Mouse (Mus musculus) adipocyte (in vitro differentiated cells): ENCODE measurements at regions not wholly inside any gene's neighbourhood (a gene's known extent, or its start where the extent isn't known, plus 50 kb on each side); places are given as distances from the start of the nearest gene placed in this dataset.
A peak's percentile ranks its signal among the peaks of the same experiment; 100 is the strongest.

Experiments
- DNase-seq: peaks from one replicate; pipeline ENCODE4 v3.0.0-alpha.2; 2016; ENCODE audit warnings: low spot score

DNA sequence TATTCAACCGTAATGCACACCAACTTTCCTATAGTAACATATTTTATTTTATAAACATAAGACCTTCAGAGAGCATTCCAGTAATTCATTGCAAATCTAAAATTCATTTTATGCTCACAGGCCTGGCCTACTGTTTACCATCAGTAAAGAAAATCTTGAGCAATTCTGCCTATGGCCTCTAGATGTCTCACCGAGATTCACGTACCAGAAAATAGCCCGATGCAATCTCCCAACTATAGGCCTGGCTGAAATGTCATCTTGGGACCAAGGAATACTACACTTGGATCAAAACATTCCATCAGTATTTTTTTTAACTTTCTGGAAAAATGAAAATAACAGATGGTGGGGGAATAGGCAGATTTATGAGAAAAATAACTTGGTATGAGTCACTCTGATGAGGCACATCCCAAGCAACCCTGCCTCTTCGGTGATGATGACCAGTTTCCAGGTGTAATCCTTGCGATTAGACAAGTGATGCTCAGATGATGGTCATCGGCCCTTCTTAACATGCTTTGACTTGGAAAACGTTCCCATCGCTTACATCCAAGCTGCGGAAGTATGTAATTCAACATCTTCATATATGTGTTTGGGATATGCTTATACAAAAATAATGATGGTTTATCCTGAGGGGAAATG lies 439.9 kb downstream of the Nyap2 start:
- peak; percentile 69 for DNase-seq

DNA sequence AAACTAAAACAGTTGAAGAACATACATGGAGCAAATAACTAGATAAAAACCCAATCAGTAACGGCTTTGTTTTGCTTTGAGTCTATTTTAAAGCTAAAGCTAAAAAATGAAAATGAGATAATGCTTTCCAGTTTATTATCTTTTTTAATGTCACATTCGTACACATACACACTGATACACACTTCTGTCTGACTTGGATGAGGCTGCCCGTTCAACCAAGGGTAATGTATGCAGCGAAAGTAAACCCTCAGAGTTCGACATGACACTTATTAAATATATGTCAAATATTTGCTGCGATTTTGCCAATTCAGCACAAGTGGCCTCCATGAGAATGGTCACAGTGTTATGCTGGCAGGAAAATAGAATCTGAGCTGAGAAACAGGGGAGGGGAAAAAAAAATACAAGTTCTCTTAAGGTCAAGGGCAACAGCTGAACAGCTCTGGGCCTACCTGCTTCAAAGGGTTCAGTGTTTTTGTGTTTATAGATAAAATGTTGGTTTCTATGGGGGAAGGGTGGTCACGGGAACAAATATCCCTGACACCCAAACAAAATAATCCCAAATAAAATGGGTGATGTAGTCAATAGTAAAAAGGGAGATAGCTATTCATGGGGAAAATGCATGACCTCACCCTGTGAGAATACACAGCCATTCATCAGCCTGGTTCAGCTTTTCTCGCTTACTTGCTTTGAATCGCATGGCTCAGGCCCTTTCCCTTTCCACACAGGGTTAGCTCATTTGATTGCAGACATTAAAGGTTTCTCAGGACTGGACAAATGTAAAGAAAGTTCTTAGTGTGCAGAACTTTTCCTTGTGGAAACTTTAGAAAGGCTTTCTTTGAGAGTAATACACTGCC lies 443.9 kb downstream of the Nyap2 start:
- no peak for DNase-seq

DNA sequence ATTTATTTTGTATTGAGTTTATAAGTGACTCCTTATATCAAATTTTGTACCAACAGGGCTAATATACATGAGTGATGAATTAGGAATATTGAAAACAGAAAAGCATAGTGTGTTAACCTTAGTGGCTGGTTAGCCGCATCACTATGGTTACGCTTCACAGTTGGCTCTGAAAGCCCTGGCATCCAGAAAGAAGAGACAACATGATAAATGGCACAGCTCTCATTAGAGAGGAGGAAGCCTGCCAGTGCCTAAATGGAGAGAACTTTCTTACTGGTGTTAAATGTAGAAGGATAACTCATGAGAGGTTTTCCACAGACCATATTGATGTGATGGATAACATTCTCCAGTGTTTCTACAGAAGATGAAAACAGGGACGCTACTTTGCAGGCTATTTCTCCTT lies 446.2 kb downstream of the Nyap2 start:
- peak; percentile 18 for DNase-seq

- DNase-seq: peak; percentile 12
These were observed 449.1 kb downstream of the Nyap2 start for GRCm38 (mm10) chr1:81525821-81526220.

DNA sequence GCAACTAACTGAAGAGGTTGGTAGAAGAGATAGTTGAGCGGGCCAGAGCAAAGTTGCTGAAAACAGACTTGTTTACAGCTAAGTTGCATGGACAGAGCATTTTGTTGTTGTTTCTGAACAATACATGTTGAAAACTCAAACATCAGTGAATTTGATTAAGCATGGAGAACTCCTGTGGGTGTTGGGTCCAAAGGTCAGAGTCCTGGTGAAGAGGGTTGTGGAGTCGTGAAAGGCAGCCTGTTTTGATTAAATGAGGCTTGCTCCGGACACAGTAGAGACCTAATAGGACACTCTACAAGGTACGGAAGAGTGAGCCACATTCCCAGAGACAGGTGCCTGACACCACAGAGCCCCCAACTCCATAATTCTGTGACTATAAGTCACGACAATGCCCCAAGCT lies 461.1 kb downstream of the Nyap2 start:
- no peak for DNase-seq

DNA sequence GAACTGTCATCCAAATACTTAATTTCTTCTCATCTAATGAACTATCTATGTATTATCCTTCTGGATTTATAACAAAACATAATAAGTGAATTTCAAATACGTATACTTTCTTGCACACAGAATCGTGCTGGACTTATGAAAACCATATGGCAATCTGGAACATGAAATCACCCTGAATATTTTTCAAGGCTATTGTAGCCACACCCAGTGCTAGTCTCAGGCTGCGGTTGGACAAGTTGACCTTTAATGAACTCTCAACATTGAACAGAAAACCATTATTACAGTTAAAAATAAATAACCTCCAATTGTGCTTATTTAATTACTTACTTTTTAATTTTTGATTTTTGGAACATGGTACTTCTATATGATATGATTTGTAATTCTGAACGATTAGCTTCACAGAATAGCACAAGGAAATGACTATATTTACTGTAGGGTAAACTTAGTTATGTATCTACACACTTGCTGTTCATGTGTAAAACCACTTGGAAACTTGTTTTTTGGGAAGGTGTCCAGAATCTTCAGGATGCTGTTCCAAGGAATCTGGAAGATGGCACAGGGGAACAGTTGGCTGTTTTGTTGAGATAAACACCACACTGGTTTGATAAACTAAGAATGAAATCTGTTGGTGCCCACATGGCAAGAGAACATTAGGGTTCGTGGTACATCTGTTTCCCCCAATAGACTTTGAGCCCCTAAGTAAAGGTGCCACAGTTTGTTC lies 463.0 kb downstream of the Nyap2 start:
- peak; percentile 33 for DNase-seq

DNA sequence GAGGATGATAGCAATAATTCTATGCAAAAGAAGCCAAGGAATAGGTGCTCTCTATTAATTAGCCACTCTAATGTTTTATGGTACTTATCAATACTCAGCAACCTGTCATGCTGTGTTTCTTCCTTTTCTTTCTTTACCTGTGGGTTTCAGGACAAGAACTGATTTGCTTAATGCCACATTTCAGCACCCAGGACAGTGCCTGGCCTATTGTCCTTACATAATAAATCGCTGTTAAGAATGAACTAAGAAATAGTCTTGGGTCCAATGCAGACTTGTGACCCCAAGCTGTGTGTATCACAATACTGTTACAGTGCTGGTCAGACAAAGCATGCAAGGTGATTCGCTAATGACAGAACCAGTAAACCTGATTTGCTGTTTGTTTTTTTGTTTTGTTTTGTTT lies 472.2 kb downstream of the Nyap2 start:
- peak; percentile 57 for DNase-seq

- no peak for DNase-seq
These were observed 473.0 kb downstream of the Nyap2 start for GRCm38 (mm10) chr1:81549706-81550105.

DNA sequence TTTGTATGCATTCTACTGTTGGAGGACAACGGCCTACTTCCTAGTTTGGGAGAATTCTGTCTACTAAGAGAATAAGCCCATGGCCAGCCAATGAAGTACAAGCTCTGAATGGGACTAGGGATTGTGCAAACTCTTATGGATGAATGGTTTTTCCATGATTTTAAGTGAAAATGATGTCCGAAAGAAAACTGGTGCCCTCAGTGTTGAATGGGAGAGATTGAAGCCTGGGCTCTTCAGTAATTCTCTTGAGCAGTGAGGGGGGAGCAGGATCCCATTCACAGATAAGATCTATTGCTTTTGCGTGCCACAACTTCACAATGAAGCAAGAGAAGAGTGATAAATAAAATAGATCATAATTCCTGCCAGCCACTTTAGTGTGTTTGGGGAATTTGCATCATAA lies 476.0 kb downstream of the Nyap2 start:
- no peak for DNase-seq

- no peak for DNase-seq
These were observed 500.4 kb downstream of the Nyap2 start for GRCm38 (mm10) chr1:81576965-81577664.

- no peak for DNase-seq
These were observed 501.0 kb downstream of the Nyap2 start for GRCm38 (mm10) chr1:81577665-81578201.

DNA sequence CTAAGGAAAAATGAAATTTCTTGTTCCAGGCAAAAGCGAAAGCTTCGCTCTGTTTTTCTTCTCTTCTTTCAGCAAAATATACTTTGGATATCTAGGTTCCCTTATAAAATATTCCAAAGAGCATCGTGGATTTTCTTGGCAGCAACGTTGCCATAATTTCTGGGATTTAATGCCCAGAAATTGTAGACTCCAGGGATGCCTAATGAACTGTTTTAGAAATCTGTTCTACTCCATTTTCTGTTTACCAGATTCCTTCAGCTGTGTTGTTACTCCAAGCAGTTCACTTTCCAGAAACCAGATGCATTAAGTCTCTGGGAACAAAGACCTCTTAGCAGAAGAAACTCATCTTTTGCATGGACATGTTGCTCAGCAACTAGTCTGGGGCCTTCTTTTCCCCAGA lies 504.5 kb downstream of the Nyap2 start:
- DNase-seq: no peak

- DNase-seq: no peak
These were observed 511.1 kb downstream of the Nyap2 start for GRCm38 (mm10) chr1:81587780-81588307.

DNA sequence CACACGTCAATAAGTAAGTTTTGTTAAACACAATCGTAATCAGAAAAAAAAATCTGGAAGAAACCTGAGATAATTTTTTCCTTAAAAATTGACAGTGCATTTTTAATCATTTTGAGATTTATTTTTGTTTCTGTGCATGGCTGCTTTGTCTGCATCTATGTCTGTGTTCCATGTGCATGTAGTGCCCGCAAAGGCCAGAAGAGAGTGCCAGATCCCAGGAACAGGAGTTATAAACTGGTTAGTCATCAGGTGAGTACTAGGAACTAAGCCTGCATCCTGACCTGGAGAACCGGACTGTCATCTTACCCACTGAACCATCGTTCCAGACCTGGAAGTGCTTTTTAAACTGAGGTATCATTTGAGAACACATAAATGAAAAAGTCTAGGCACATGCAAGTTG lies 514.9 kb downstream of the Nyap2 start:
- DNase-seq: no peak

DNA sequence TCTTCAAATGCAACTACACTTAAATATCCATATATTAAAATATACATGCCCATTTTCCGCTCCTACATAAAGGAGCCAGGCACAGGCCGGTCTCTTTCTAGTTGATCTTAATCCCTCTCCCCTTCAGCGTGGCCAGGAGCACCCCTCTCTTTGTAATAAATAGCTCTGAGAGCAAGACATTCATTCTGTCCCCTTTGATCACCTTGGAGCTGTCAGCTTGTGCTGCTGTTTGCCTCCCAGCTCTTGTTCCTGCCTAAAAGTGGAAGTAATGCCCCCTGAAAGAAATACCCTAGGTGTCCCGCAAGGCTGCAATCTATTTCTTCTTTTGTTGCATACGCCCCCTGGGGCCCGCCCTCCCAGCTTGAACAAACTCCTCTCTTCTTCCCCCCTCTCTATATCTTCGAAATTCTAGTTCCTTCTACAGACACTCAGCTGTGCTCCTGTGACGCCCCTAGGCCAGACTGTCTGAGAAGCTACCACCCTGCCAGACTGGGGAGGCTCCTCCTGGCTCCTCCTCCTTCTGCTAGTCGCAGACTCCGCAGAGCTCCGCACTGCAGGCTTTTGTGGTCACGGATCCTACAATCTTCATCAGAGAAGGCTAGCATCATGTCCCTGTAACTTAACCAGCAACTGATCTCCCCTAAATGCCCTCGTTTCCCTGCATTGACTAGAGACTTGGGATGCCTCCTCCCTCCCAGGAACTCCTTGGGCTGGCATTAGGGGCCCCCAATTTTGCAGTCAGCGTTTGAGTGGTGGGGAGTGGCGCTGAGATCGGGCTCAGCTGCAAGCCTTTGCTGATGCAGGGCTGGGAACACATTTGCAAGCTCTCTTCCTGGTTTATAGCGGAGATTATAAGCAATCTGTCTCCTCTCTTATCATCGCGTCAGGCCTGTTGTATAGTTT lies 516.8 kb downstream of the Nyap2 start:
- no peak for DNase-seq

- DNase-seq: no peak
These were observed 517.4 kb downstream of the Nyap2 start for GRCm38 (mm10) chr1:81594183-81594515.

DNA sequence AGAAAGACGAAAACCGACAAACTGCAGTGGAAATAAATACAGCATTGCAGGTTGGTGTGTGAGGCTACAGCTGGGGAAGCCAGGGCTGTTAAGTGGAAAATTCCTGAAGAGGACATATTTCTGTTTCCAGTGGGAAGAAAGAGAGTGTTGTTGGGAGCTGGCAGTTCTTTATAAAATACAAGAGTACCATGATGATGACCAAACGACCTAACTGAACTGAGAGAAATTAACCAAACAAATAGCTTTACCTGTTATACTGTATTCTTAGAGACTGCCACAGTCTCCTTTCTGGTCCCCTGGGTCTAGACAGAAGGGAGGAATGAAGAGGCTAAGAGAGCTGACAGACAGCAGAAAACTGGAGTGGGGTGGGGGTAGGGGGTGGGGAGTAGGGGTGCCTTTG lies 517.9 kb downstream of the Nyap2 start:
- DNase-seq: no peak

DNA sequence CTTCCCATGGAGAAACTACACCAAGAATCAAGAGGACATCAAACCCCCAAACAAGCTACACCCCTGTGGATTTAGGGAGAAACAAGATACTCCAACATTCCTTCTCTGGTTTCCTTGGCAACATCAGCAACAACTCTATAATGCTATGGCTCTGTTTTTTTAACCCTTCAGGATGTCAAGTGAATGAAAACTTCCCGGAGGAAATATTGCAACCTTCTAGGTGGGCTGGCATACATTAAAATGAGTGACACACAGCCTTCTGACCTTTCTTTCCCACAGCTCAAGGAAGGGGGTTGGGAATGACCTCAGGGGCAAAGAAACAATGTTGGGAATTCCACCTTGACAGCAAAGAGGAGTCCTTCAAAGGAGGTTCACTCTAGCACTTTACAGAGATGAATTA lies 532.0 kb downstream of the Nyap2 start:
- no peak for DNase-seq

- DNase-seq: no peak
These were observed 542.1 kb downstream of the Nyap2 start for GRCm38 (mm10) chr1:81618880-81619279.

- DNase-seq: no peak
These were observed 547.4 kb downstream of the Nyap2 start for GRCm38 (mm10) chr1:81624141-81624540.

GRCm38 (mm10) chr1:81632704-81633103 lies 556.0 kb downstream of the Nyap2 start:
- no peak for DNase-seq
